9 mouse cellular contexts compared by ENCODE assay signal in the genomic region with DNA sequence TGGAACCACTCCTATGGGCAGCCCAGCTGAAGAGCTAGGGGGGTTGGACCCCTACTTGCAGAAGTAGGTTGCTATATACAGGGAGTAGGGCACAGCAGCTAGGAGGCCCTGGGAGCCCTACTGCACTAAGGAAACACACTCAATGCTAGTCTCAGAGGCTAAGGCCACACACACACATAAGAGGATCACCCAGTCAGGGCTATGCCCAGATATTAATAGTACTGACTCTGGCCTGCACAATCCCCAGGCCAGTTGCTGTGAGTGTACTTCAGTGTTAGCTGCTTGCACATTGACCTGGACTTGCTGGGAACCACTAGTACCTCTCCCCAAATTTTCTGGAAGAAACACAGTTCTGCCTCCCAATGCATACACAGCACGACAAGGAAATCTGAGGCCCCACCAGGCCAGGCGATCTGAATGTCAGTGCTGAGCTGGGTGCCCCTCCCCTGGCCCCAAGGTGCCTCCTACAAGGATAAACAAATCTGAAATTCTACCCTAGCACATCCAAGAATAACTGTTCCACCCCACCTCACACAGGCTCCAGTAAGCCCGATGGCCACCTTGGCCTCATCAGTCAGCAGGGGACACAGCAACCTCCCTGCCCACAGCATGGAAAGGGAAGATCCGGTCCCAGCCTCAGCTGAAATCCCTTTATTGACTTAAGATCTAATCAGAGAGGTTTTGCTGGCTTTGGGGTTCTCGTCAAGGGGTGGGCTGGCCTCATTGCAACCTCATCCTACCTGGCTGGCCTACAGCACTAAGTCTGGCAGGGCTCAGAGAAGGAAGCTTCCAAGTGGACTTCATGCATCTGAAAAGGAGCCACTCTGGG. TPM values are rescaled to one million over a fixed set of nuclear protein-coding genes. Genes with fewer than 3 reads are reported as not detected.
DNase-seq lines count a peak whose midpoint lies in the region; ATAC-seq lines count a peak whose summit lies in the region.
"Had no signal": no experiment of that assay in that cellular context is flagged by ENCODE, and none has a peak within 500 bp of the region (broad histone marks: within the 10 kb centered on the region; RNA-seq: fewer than 3 reads in every experiment).

No protein-coding gene starts in this region.

- no peak for ATAC-seq in monocyte, adult 5-6 weeks (replicated peaks; ENCODE audit: insufficient number of reproducible peaks, low FRiP score, low TSS enrichment, poor library complexity, severe bottlenecking)

- DNase-seq in heart, adult 11 months: peak; percentile 93
- no peak for DNase-seq in heart, postnatal 36 days
- DNase-seq in retina, adult 2 months (ENCODE audit: low read depth, low spot score): peak; percentile 77
- DNase-seq in retina, embryonic 14.5 days (ENCODE audit: low spot score): no peak
- DNase-seq in heart, postnatal 4 days: peak; percentile 5
- DNase-seq in skeletal muscle tissue, adult 2 months (ENCODE audit: low read depth, low spot score): peak; percentile 80
- no peak for DNase-seq in adrenal gland, adult (ENCODE audit: inconsistent age in 2 of 2, low spot score in 1 of 2)
- DNase-seq: layer of hippocampus, adult 9-11 months had no signal

- intact Hi-C loops in heart, postnatal 36 days (cut with DNase I): no loop called here

RNA-seq across cellular contexts. Expression of a gene that starts 5.7 kb away (rescaled TPM):
- 10 to 100 TPM; 36.6 to 47.4 TPM for total RNA-seq in heart, postnatal 36 days (2021)
- total RNA-seq in heart, postnatal 4 days (2021): 10 to 100 TPM; 50.2 to 54.5 TPM
- 106 to 183 TPM (median 161 TPM) in 3 replicates for total RNA-seq in monocyte, adult 5-6 weeks (2017)

RNA-seq across cellular contexts. Expression of a gene that starts 12.7 kb away (rescaled TPM):
- 10 to 100 TPM; 36.0 to 38.3 TPM for total RNA-seq in heart, postnatal 36 days (2021)
- total RNA-seq in heart, postnatal 4 days (2021): 10 to 100 TPM; 35.1 to 36.1 TPM
- 65.7 to 104 TPM (median 96.6 TPM) in 3 replicates for total RNA-seq in monocyte, adult 5-6 weeks (2017)

RNA-seq across cellular contexts. Expression of a gene that starts 13.6 kb away (rescaled TPM):
- total RNA-seq in heart, postnatal 36 days (2021): 10 to 100 TPM; 16.6 to 18.0 TPM
- 10 to 100 TPM; 41.8 to 45.5 TPM for total RNA-seq in heart, postnatal 4 days (2021)
- 6.6 to 20.6 TPM (median 10.2 TPM) in 3 replicates for total RNA-seq in monocyte, adult 5-6 weeks (2017)

RNA-seq across cellular contexts. Expression of a gene that starts 20.0 kb away (rescaled TPM):
- 1 to 10 TPM; 2.3 to 2.4 TPM for total RNA-seq in heart, postnatal 36 days (2021)
- total RNA-seq in heart, postnatal 4 days (2021): 1 to 10 TPM; 4.8 to 4.9 TPM
- total RNA-seq in monocyte, adult 5-6 weeks (2017): 1.5 to 5.5 TPM (median 4.5 TPM) in 3 replicates

RNA-seq across cellular contexts. Expression of a gene that starts 58.7 kb away (rescaled TPM):
- total RNA-seq in heart, postnatal 36 days (2021): 10 to 100 TPM; 58.4 to 68.6 TPM
- total RNA-seq in heart, postnatal 4 days (2021): 100 to 1,000 TPM; 111 to 119 TPM
- total RNA-seq in monocyte, adult 5-6 weeks (2017): 47.3 to 71.5 TPM (median 52.6 TPM) in 3 replicates

Comparison
In these comparisons a context has a peak if more than half of its experiments do, and no peak if none do; other contexts are left out.
1. DNase-seq: peak in heart, adult 11 months (single experiment), retina, adult 2 months (single experiment), heart, postnatal 4 days (single experiment) and skeletal muscle tissue, adult 2 months (single experiment); none in heart, postnatal 36 days (0 of 2), retina, embryonic 14.5 days (single experiment) and adrenal gland, adult (0 of 2).